Comparison of ENCODE assay signal across 18 mouse cellular contexts in the genomic region with DNA sequence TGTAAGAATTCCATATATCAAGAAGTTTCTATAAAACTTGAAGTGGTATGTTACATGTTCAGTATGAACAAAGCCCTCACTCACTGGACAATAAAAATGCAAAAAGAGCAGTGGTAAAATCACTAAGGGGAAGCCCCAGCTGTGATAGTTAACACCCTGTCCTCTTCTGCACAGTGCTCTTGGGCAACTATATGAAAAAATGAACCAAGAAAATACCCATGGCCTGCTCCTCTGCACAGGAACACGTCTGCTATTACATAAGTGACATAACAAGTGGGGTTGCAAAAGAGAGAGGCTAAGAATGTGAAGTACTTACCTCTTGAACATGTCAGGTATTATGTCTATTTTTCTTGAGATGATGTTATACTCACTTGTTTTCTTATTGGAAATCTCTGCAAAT.
"Had no signal": no experiment of that assay in that cellular context is flagged by ENCODE, and none has a peak within 500 bp of the region (broad histone marks: within the 10 kb centered on the region; RNA-seq: fewer than 3 reads in every experiment).

No protein-coding gene starts in this region.

- ATAC-seq: midbrain, embryonic 13.5 days; midbrain, embryonic 15.5 days had no signal

- H3K4me1 ChIP-seq: lung, embryonic 15.5 days; megakaryocyte, embryonic 14.5 days; midbrain, embryonic 13.5 days; midbrain, embryonic 15.5 days; neural tube, embryonic 12.5 days; stomach, embryonic 15.5 days had no signal

- DNase-seq: liver, embryonic 13.5 days; liver, postnatal 0 days; lung, postnatal 14 days; right cerebral cortex, postnatal 14 days; thymus, adult 18-20 months; thymus, postnatal 14 days; thymus, postnatal 36 days had no signal

- H3K27ac ChIP-seq: liver, embryonic 13.5 days; liver, embryonic 15.5 days; lung, embryonic 15.5 days; macrophage; midbrain, embryonic 13.5 days; midbrain, embryonic 15.5 days; neural tube, embryonic 12.5 days; stomach, embryonic 15.5 days; stomach, postnatal 0 days had no signal

- H3K27me3 ChIP-seq: liver, embryonic 13.5 days; liver, embryonic 15.5 days; lung, embryonic 15.5 days; megakaryocyte, embryonic 14.5 days; midbrain, embryonic 13.5 days; midbrain, embryonic 15.5 days; neural tube, embryonic 12.5 days; stomach, embryonic 15.5 days had no signal

- H3K9me3 ChIP-seq: liver, embryonic 13.5 days; liver, embryonic 15.5 days; lung, embryonic 15.5 days; megakaryocyte, embryonic 14.5 days; midbrain, embryonic 13.5 days; midbrain, embryonic 15.5 days; neural tube, embryonic 12.5 days; stomach, embryonic 15.5 days had no signal

- H3K9ac ChIP-seq: liver, embryonic 13.5 days; liver, embryonic 15.5 days; liver, postnatal 0 days; lung, embryonic 15.5 days; midbrain, embryonic 13.5 days; midbrain, embryonic 15.5 days; neural tube, embryonic 12.5 days; stomach, embryonic 15.5 days had no signal

- H3K4me3 ChIP-seq: liver, embryonic 13.5 days; liver, embryonic 15.5 days; lung, embryonic 15.5 days; megakaryocyte, embryonic 14.5 days; midbrain, embryonic 13.5 days; midbrain, embryonic 15.5 days; neural tube, embryonic 12.5 days; stomach, embryonic 15.5 days had no signal

- H3K36me3 ChIP-seq: liver, embryonic 13.5 days; liver, embryonic 15.5 days; lung, embryonic 15.5 days; midbrain, embryonic 13.5 days; midbrain, embryonic 15.5 days; neural tube, embryonic 12.5 days; stomach, embryonic 15.5 days had no signal

- H3K4me2 ChIP-seq: liver, embryonic 11.5 days; liver, embryonic 13.5 days; liver, embryonic 15.5 days; lung, embryonic 15.5 days; midbrain, embryonic 11.5 days; midbrain, embryonic 13.5 days; midbrain, embryonic 15.5 days; neural tube, embryonic 12.5 days; stomach, embryonic 15.5 days had no signal
